Mouse (Mus musculus) hindbrain, embryonic 12.5 days (tissue): ENCODE data around the gene Ciz1. TPM values are rescaled to one million over a fixed set of nuclear protein-coding genes. Genes with fewer than 3 reads are reported as not detected.

ENCODE experiments used
- ATAC-seq: fragments of 200-750 bp; cut with Nextera tagmentation; 2 replicates; pipeline ENCODE4 v1.8.0; 2017; ENCODE audit warnings: moderate TSS enrichment; ENCODE audit not compliant: low FRiP score
- H3K27ac ChIP-seq: fragments of 300-500 bp; sonication (generic); 2 replicates; pipeline ENCODE4 v1.5.1; 2016; ENCODE audit warnings: mild to moderate bottlenecking
- H3K27me3 ChIP-seq: fragments of 300-500 bp; sonication (generic); 2 replicates; pipeline ENCODE4 v1.6.1; 2016; ENCODE audit warnings: mild to moderate bottlenecking
- H3K36me3 ChIP-seq: fragments of 300-500 bp; sonication (generic); 2 replicates; pipeline ENCODE4 v1.6.1; 2016; ENCODE audit warnings: mild to moderate bottlenecking
- H3K4me1 ChIP-seq: fragments of 300-500 bp; sonication (generic); 2 replicates; pipeline ENCODE4 v1.6.1; 2016
- H3K4me2 ChIP-seq: fragments of 300-500 bp; sonication (generic); replicated peaks from 2 replicates; pipeline ENCODE4 v1.6.1; 2016; ENCODE audit warnings: mild to moderate bottlenecking
- H3K4me3 ChIP-seq: fragments of 300-500 bp; sonication (generic); 2 replicates; pipeline ENCODE4 v1.5.1; 2016; ENCODE audit warnings: mild to moderate bottlenecking
- H3K9ac ChIP-seq: fragments of 300-500 bp; sonication (generic); 2 replicates; pipeline ENCODE4 v1.6.1; 2016; ENCODE audit warnings: mild to moderate bottlenecking, moderate library complexity
- H3K9me3 ChIP-seq: fragments of 300-500 bp; sonication (generic); replicated peaks from 2 replicates; pipeline ENCODE4 v1.6.1; 2016; ENCODE audit warnings: mild to moderate bottlenecking
- WGBS: fragments of 180-500 bp; shearing (Covaris S2); methylation state at CpG from one replicate; pipeline ENCODE4 v1.1.7; 2016; 5-methylcytosine and 5-hydroxymethylcytosine counted together
- polyA plus RNA-seq: library from polyadenylated mRNA; unstranded; fragments of >200 nt; fragmentation: Nextera tagmentation; extraction: Ambion mirVana; gene quantifications from 2 replicates; pipeline ENCODE4 v1.2.1, GENCODE M21; 2016

The Ciz1 gene
- 59.1 and 66.3 TPM in 2 replicates for polyA plus RNA-seq

- peak within 1 kb of the TSS; percentile 86 for H3K27ac ChIP-seq
- H3K36me3 ChIP-seq, result no peaks in the 10 kb centered on the region
- peak within 1 kb of the TSS; percentile 65 for H3K4me3 ChIP-seq
- no peaks in the 10 kb centered on the region for H3K9me3 ChIP-seq
- H3K4me1 ChIP-seq, result peaks cover 25% of the 10 kb centered on the region
- 0 out of 2 replicates have a peak, but pooled peaks cover 3% of the 10 kb centered on the region for H3K27me3 ChIP-seq
- peak within 1 kb of the TSS; percentile 77 for H3K9ac ChIP-seq
- peak; percentile 68 for ATAC-seq
- 1% methylated on average over 32 of the region's 52 CpGs for WGBS
- H3K4me2 ChIP-seq, result peak within 1 kb of the TSS; percentile 68
Observed at GRCm38 (mm10) chr2:32352151-32353006, at the start of gene Ciz1. Gene Ciz1 (plus strand): TSS chr2:32352327.

GRCm38 (mm10) chr2:32302952-32303351 lies 49.2 kb upstream of the Ciz1 start:
- Histone ChIP-seq H3K4me3 (no peak overlapping the region), H3K36me3 (peaks cover 82% of the 10 kb centered on the region), H3K27me3 (no peaks in the 10 kb centered on the region), H3K4me1 (peaks cover 4% of the 10 kb centered on the region), H3K9ac (no peak overlapping the region), H3K27ac (peak overlapping the region; percentile 48), H3K4me2 (no peak overlapping the region), H3K9me3 (no peaks in the 10 kb centered on the region)
- WGBS, result 86% methylated on average over 10 of the region's 10 CpGs
- no peak for ATAC-seq

GRCm38 (mm10) chr2:32304145-32304832 lies 47.8 kb upstream of the Ciz1 start:
- no peak for ATAC-seq
- Histone ChIP-seq H3K36me3 (peaks cover 79% of the 10 kb centered on the region), H3K9me3 (no peaks in the 10 kb centered on the region), H3K4me2 (no peak overlapping the region), H3K9ac (peak overlapping the region; percentile 13; the same call in 1 of the 2 replicates), H3K27ac (0 out of 2 replicates have a peak overlapping the region, but pooled peaks have one; percentile 32), H3K4me1 (peaks cover 4% of the 10 kb centered on the region), H3K4me3 (no peak overlapping the region), H3K27me3 (no peaks in the 10 kb centered on the region)
- WGBS, result 60% methylated on average over 8 of the region's 8 CpGs

GRCm38 (mm10) chr2:32305668-32306067 lies 46.5 kb upstream of the Ciz1 start:
- Histone ChIP-seq H3K4me3 (no peak overlapping the region), H3K36me3 (peaks cover 80% of the 10 kb centered on the region), H3K9ac (no peak overlapping the region), H3K27ac (no peak overlapping the region), H3K4me2 (no peak overlapping the region), H3K9me3 (no peaks in the 10 kb centered on the region), H3K27me3 (no peaks in the 10 kb centered on the region), H3K4me1 (peaks cover 10% of the 10 kb centered on the region)
- WGBS, result 86% methylated on average over 5 of the region's 5 CpGs
- ATAC-seq, result no peak

GRCm38 (mm10) chr2:32306176-32306575 lies 46.0 kb upstream of the Ciz1 start:
- peaks cover 15% of the 10 kb centered on the region for H3K4me1 ChIP-seq
- no peaks in the 10 kb centered on the region for H3K27me3 ChIP-seq
- no peak overlapping the region for H3K27ac ChIP-seq
- no peak overlapping the region for H3K4me3 ChIP-seq
- no peak overlapping the region for H3K9ac ChIP-seq
- no peak overlapping the region for H3K4me2 ChIP-seq
- peaks cover 78% of the 10 kb centered on the region for H3K36me3 ChIP-seq
- WGBS, result 77% methylated on average over 9 of the region's 9 CpGs
- no peak for ATAC-seq
- no peaks in the 10 kb centered on the region for H3K9me3 ChIP-seq

- Histone ChIP-seq H3K27ac (no peak overlapping the region), H3K27me3 (peaks cover 5% of the 10 kb centered on the region; the same call in 1 of the 2 replicates), H3K9me3 (no peaks in the 10 kb centered on the region), H3K4me2 (no peak overlapping the region), H3K36me3 (peaks cover 72% of the 10 kb centered on the region), H3K4me3 (no peak overlapping the region), H3K4me1 (peaks cover 27% of the 10 kb centered on the region), H3K9ac (no peak overlapping the region)
- no peak for ATAC-seq
- WGBS, result 92% methylated on average over 6 of the region's 6 CpGs
Observed at GRCm38 (mm10) chr2:32307247-32307798, 44.8 kb upstream of the Ciz1 start.

GRCm38 (mm10) chr2:32307941-32308760 lies 44.0 kb upstream of the Ciz1 start:
- Histone ChIP-seq H3K27ac (no peak overlapping the region), H3K36me3 (peaks cover 64% of the 10 kb centered on the region)
- ATAC-seq, result no peak

GRCm38 (mm10) chr2:32308870-32309568 lies 43.1 kb upstream of the Ciz1 start:
- Histone ChIP-seq H3K27me3 (peaks cover 16% of the 10 kb centered on the region; the same call in 1 of the 2 replicates), H3K27ac (no peak overlapping the region), H3K9me3 (no peaks in the 10 kb centered on the region), H3K4me3 (no peak overlapping the region), H3K4me1 (peaks cover 26% of the 10 kb centered on the region), H3K4me2 (no peak overlapping the region), H3K9ac (no peak overlapping the region), H3K36me3 (peaks cover 55% of the 10 kb centered on the region)
- 82% methylated on average over 16 of the region's 16 CpGs for WGBS
- no peak for ATAC-seq

More at GRCm38 (mm10) chr2:32307941-32308760, 44.0 kb upstream of the Ciz1 start:
- Histone ChIP-seq H3K4me1 (peaks cover 29% of the 10 kb centered on the region), H3K4me3 (no peak overlapping the region), H3K9ac (no peak overlapping the region), H3K9me3 (no peaks in the 10 kb centered on the region), H3K27me3 (peaks cover 12% of the 10 kb centered on the region; the same call in 1 of the 2 replicates), H3K4me2 (no peak overlapping the region)
- WGBS, result 55% methylated on average over 8 of the region's 8 CpGs

GRCm38 (mm10) chr2:32310096-32310845 lies 41.9 kb upstream of the Ciz1 start:
- H3K9ac ChIP-seq, result no peak overlapping the region

GRCm38 (mm10) chr2:32311443-32312317 lies 40.4 kb upstream of the Ciz1 start:
- ATAC-seq, result 0 out of 2 replicates have a peak, but pooled peaks have one; percentile 7
- H3K27ac ChIP-seq, result peak overlapping the region; percentile 18; the same call in 1 of the 2 replicates
- peak overlapping the region; percentile 94 for H3K4me2 ChIP-seq
- peak overlapping the region; percentile 54 for H3K4me3 ChIP-seq
- H3K9ac ChIP-seq, result peak overlapping the region; percentile 86
- H3K9me3 ChIP-seq, result no peaks in the 10 kb centered on the region
- peaks cover 28% of the 10 kb centered on the region for H3K27me3 ChIP-seq
- 10% methylated on average over 40 of the region's 42 CpGs for WGBS
- H3K4me1 ChIP-seq, result peaks cover 35% of the 10 kb centered on the region
- peaks cover 28% of the 10 kb centered on the region for H3K36me3 ChIP-seq

More at GRCm38 (mm10) chr2:32310096-32310845, 41.9 kb upstream of the Ciz1 start:
- ATAC-seq, result no peak
- WGBS, result 87% methylated on average over 18 of the region's 18 CpGs
- Histone ChIP-seq H3K4me2 (peak overlapping the region; percentile 94), H3K4me1 (peaks cover 25% of the 10 kb centered on the region), H3K4me3 (no peak overlapping the region; the same call in 1 of the 2 replicates), H3K27me3 (peaks cover 21% of the 10 kb centered on the region; the same call in 1 of the 2 replicates), H3K27ac (no peak overlapping the region), H3K9me3 (no peaks in the 10 kb centered on the region), H3K36me3 (peaks cover 42% of the 10 kb centered on the region)
